Mouse (Mus musculus): ENCODE measurements around the gene Dctn2.

DNA sequence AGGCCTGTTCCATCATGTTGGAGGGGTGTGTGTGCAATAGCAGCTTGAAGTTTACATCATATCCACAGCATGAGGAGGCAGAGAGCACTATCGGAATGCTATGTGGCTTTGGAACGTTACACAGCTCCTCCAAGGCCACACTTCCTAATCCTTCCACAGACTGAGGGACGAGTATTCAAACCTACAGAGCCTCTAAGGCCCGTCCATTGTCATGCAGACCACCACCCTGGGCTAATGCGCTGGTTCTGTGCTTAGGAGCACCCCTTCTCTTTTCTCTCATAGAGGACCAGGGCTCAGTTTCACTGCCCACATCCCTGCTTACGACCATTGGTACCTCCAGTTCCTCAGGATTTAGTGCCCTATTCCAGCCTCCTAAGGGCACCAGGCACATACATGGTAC lies 41.0 kb upstream of the Dctn2 start:
- no peak for TF ChIP-seq EP300 (IDR thresholded peaks at IDR 0.05)
- no peak for TF ChIP-seq CTCF (IDR thresholded peaks at IDR 0.05)

Data from lung, postnatal 0 days (tissue).